Mouse (Mus musculus): Measurements from ENCODE around the gene Sez6. TPM values are rescaled to one million over a fixed set of nuclear protein-coding genes. Genes with fewer than 3 reads are reported as not detected.

The Sez6 gene
- polyA plus RNA-seq, 1 experiment from 2014 or later = 140 TPM

- H3K27ac ChIP-seq (ENCODE audit: low read depth, low read length) = no peak overlapping the region
- H3K4me2 ChIP-seq (ENCODE audit: low read length) = no peak overlapping the region
- H3K4me3 ChIP-seq (ENCODE audit: low read depth, low read length) = no peak overlapping the region
- DNase-seq (ENCODE audit: low spot score) (no peak), ATAC-seq (no peak)
- no peak overlapping the region for H3K9ac ChIP-seq (ENCODE audit: low read length)
- 49% methylated on average over 4 of the region's 4 CpGs for WGBS
- H3K27me3 ChIP-seq (replicated peaks; ENCODE audit: control insufficient read depth, insufficient read depth, low read length) = 0 out of 2 replicates have a peak, but pooled peaks cover 4% of the 10 kb centered on the region
- H3K36me3 ChIP-seq (ENCODE audit: control insufficient read depth, insufficient read depth, low read length) = peaks cover 70% of the 10 kb centered on the region
- H3K9me3 ChIP-seq (replicated peaks; ENCODE audit: control insufficient read depth, low read length) = no peaks in the 10 kb centered on the region
- H3K4me1 ChIP-seq (ENCODE audit: control insufficient read depth, insufficient read depth, low read length) = no peaks in the 10 kb centered on the region
Measured at GRCm38 (mm10) chr11:77975873-77976272, 45.3 kb downstream of the Sez6 start.

DNA sequence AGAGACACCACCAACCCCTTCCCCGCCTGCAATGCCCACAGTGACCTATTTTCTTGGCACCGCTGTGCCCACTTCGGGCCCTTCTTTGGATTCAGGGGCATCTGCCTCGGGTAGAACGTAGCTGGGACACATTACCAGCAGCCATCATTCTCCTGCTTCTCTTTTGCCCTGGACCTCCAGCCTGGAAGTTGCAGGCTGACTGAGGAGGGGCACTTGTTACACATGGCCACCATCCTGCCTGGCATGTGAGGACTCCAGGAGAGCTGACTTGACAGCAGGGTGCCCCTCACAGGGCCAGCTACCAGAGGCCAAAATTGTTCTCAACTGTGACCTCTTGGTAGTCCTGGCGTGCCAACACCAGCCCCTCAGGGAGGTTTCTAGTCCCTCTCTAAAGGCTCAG, 47.6 kb downstream of the Sez6 start:
- Histone ChIP-seq H3K4me2 (ENCODE audit: low read length) (no peak overlapping the region), H3K36me3 (ENCODE audit: control insufficient read depth, insufficient read depth, low read length) (peaks cover 55% of the 10 kb centered on the region), H3K4me1 (ENCODE audit: control insufficient read depth, insufficient read depth, low read length) (no peaks in the 10 kb centered on the region), H3K27me3 (replicated peaks; ENCODE audit: control insufficient read depth, insufficient read depth, low read length) (0 out of 2 replicates have a peak, but pooled peaks cover 4% of the 10 kb centered on the region), H3K9me3 (replicated peaks; ENCODE audit: control insufficient read depth, low read length) (no peaks in the 10 kb centered on the region), H3K9ac (ENCODE audit: low read length) (no peak overlapping the region), H3K4me3 (ENCODE audit: low read depth, low read length) (no peak overlapping the region), H3K27ac (ENCODE audit: low read depth, low read length) (no peak overlapping the region)
- 83% methylated on average over 6 of the region's 6 CpGs for WGBS
- DNase-seq (ENCODE audit: low spot score) (no peak), ATAC-seq (no peak)

DNA sequence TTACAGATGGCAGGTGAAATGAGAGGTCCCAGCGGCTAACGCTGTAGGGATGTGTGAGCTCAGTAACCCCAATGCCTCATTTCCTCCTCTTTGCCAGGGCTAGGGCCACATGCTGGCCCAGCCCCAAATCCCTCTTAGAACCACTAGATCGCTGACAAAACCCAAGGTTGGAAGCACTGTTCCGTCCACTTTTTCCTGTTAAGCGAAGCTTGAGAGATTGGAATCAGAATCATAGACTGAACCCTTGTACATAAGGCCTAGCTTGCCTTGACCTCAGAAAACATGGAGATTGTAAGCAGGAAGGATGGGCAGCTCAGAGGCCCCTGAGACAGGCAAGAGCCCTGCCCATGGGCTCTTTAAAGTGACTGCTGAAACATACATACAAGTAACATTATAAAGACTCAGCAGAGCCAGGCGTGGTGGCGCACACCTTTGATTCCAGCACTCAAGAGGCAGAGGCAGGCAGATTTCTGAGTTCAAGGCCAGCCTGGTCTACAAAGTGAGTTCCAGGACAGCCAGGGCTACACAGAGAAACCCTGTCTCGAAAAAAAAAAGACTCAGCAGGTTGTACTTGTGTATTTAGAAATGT, 48.7 kb downstream of the Sez6 start:
- Histone ChIP-seq H3K36me3 (ENCODE audit: control insufficient read depth, insufficient read depth, low read length) (peaks cover 44% of the 10 kb centered on the region), H3K9ac (ENCODE audit: low read length) (no peak overlapping the region), H3K9me3 (replicated peaks; ENCODE audit: control insufficient read depth, low read length) (no peaks in the 10 kb centered on the region), H3K27me3 (replicated peaks; ENCODE audit: control insufficient read depth, insufficient read depth, low read length) (0 out of 2 replicates have a peak, but pooled peaks cover 4% of the 10 kb centered on the region), H3K4me1 (ENCODE audit: control insufficient read depth, insufficient read depth, low read length) (no peaks in the 10 kb centered on the region), H3K4me2 (ENCODE audit: low read length) (no peak overlapping the region), H3K27ac (ENCODE audit: low read depth, low read length) (no peak overlapping the region), H3K4me3 (ENCODE audit: low read depth, low read length) (no peak overlapping the region)
- no peak for DNase-seq (ENCODE audit: low spot score)
- no peak for ATAC-seq
- 82% methylated on average over 8 of the region's 8 CpGs for WGBS

DNA sequence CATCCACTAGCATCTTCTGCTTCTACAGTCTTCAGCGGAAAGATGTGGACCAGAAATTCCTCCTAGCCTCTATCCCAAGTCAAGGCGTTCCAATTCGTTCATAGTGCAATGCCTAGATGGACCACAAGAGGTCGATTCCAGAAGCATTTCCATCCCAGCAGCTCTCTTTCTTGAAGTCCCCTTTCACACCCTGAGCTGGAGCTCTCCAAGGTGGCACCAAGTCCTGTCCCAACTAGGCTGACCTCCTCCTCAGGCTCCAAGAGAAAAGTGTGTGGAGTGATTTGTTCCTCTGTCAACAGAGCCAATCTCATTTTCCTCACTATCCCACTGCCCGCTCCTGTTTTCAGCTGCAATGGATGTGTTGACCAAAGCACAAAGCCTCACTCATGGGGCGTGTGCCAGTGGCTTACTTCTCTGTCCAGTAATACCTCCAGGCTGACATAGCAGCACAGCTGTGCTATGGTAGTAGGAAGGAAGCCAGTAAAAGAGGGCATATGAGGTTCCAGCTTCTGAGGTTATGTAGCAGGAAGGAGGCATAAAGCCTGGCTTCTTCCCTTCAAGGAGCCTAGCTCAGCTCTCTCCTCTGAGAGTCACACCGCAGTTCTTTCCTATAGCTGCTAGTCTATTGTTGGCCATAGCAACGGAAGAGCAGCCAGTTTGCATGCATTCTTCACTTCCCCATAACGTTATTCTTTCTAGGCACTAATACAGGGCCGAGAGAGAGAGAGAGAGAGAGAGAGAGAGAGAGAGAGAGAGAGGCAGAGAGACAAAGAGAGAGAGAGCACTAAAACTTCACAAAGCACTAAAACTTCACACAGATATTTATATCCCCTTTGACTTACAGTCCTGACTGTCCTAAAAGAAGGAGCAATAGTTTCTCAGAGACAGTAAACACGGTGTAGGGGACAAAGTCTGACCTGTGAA, 49.9 kb downstream of the Sez6 start:
- H3K9ac ChIP-seq (ENCODE audit: low read length) = 0 out of 2 replicates have a peak overlapping the region, but pooled peaks have one; percentile 4
- peaks cover 32% of the 10 kb centered on the region for H3K36me3 ChIP-seq (ENCODE audit: control insufficient read depth, insufficient read depth, low read length)
- H3K27ac ChIP-seq (ENCODE audit: low read depth, low read length) = peak overlapping the region; percentile 21; the same call in 1 of the 2 replicates
- 0 out of 2 replicates have a peak, but pooled peaks cover 4% of the 10 kb centered on the region for H3K27me3 ChIP-seq (replicated peaks; ENCODE audit: control insufficient read depth, insufficient read depth, low read length)
- H3K9me3 ChIP-seq (replicated peaks; ENCODE audit: control insufficient read depth, low read length) = no peaks in the 10 kb centered on the region
- 36% methylated on average over 11 of the region's 11 CpGs for WGBS
- no peak for ATAC-seq
- H3K4me2 ChIP-seq (ENCODE audit: low read length) = no peak overlapping the region
- DNase-seq (ENCODE audit: low spot score) = peak; percentile 80
- no peak overlapping the region for H3K4me3 ChIP-seq (ENCODE audit: low read depth, low read length)
- peaks cover 6% of the 10 kb centered on the region for H3K4me1 ChIP-seq (ENCODE audit: control insufficient read depth, insufficient read depth, low read length)

- Histone ChIP-seq H3K4me1 (ENCODE audit: control insufficient read depth, insufficient read depth, low read length) (peaks cover 9% of the 10 kb centered on the region), H3K36me3 (ENCODE audit: control insufficient read depth, insufficient read depth, low read length) (peaks cover 26% of the 10 kb centered on the region), H3K27ac (ENCODE audit: low read depth, low read length) (peak overlapping the region; percentile 97), H3K9me3 (replicated peaks; ENCODE audit: control insufficient read depth, low read length) (no peaks in the 10 kb centered on the region), H3K4me2 (ENCODE audit: low read length) (peak overlapping the region; percentile 54), H3K4me3 (ENCODE audit: low read depth, low read length) (peak overlapping the region; percentile 100), H3K9ac (ENCODE audit: low read length) (peak overlapping the region; percentile 64), H3K27me3 (replicated peaks; ENCODE audit: control insufficient read depth, insufficient read depth, low read length) (no peaks in the 10 kb centered on the region)
- WGBS = under 1% methylated on average over 29 of the region's 29 CpGs
- ATAC-seq (peak; percentile 87), DNase-seq (ENCODE audit: low spot score) (peak; percentile 100)
Measured at GRCm38 (mm10) chr11:77981609-77982440, 51.2 kb downstream of the Sez6 start.

- H3K27me3 ChIP-seq (replicated peaks; ENCODE audit: control insufficient read depth, insufficient read depth, low read length) = no peaks in the 10 kb centered on the region
- peak within 1 kb of the TSS; percentile 87 for H3K4me2 ChIP-seq (ENCODE audit: low read length)
- H3K4me1 ChIP-seq (ENCODE audit: control insufficient read depth, insufficient read depth, low read length) = peaks cover 9% of the 10 kb centered on the region
- peak; percentile 100 for DNase-seq (ENCODE audit: low spot score)
- H3K27ac ChIP-seq (ENCODE audit: low read depth, low read length) = peak within 1 kb of the TSS; percentile 97
- peaks cover 22% of the 10 kb centered on the region for H3K36me3 ChIP-seq (ENCODE audit: control insufficient read depth, insufficient read depth, low read length)
- H3K4me3 ChIP-seq (ENCODE audit: low read depth, low read length) = peak within 1 kb of the TSS; percentile 100
- H3K9me3 ChIP-seq (replicated peaks; ENCODE audit: control insufficient read depth, low read length) = no peaks in the 10 kb centered on the region
- under 1% methylated on average over 62 of the region's 62 CpGs for WGBS
- peak; percentile 88 for ATAC-seq
- H3K9ac ChIP-seq (ENCODE audit: low read length) = peak within 1 kb of the TSS; percentile 95
Measured at GRCm38 (mm10) chr11:77982441-77982905, 51.9 kb downstream of the Sez6 start, which contains the start of gene Phf12. Gene Phf12, plus strand, starts transcription at chr11:77982754.

DNA sequence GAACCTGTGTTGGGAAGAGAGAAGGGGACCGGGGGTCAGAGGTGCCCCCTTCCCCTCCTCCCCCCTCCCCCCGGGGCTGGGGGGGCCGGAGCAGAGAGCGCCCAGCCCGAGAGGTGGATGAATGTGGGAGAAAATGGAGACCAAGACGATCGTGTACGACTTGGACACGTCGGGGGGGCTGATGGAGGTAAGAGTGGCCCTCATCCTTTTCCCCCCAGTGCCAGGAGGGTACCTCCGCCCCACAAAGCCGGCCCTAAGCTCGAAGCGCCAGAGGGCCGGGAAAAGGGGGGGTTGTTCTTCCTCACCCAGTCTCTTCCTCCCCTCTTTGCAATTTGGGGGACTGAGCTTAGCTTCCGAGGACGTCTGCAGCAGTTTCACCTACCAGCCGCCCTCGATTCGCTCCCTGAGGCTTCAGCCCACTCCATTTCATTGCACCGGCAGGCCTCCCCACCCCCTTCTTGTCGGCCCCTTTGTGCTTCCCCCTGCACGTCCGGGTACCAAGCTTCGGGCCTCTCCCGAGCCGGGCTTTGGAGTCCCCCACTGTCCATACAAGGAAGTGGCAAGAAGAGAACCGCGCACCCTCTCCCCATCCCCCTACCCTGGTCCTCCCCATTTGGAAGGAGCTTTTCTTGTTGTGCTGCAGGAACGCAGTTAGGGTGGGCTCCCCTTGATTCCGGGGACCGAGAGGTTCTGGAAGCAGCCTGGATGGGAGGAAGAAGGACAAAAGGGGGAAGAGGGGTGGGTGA, 52.8 kb downstream of the Sez6 start:
- Histone ChIP-seq H3K36me3 (ENCODE audit: control insufficient read depth, insufficient read depth, low read length) (peaks cover 16% of the 10 kb centered on the region), H3K4me2 (ENCODE audit: low read length) (peak overlapping the region; percentile 87), H3K9me3 (replicated peaks; ENCODE audit: control insufficient read depth, low read length) (no peaks in the 10 kb centered on the region), H3K4me1 (ENCODE audit: control insufficient read depth, insufficient read depth, low read length) (peaks cover 9% of the 10 kb centered on the region), H3K9ac (ENCODE audit: low read length) (peak overlapping the region; percentile 95), H3K27me3 (replicated peaks; ENCODE audit: control insufficient read depth, insufficient read depth, low read length) (no peaks in the 10 kb centered on the region), H3K4me3 (ENCODE audit: low read depth, low read length) (peak overlapping the region; percentile 100), H3K27ac (ENCODE audit: low read depth, low read length) (peak overlapping the region; percentile 93)
- under 1% methylated on average over 26 of the region's 32 CpGs for WGBS
- ATAC-seq (no peak), DNase-seq (ENCODE audit: low spot score) (peak; percentile 56)

All from forebrain, embryonic 14.5 days (tissue).